In genomic region chr2:163164461-163164990, GRCm38 (mm10) we compare ENCODE assay signal across 20 mouse cellular contexts. TPM values are rescaled to one million over a fixed set of nuclear protein-coding genes. Genes with fewer than 3 reads are reported as not detected.
DNase-seq lines count a peak whose midpoint lies in the region; ATAC-seq and TF ChIP-seq lines count a peak whose summit lies in the region.
"Had no signal": no experiment of that assay in that cellular context is flagged by ENCODE, and none has a peak within 500 bp of the region (broad histone marks: within the 10 kb centered on the region; RNA-seq: fewer than 3 reads in every experiment).

No protein-coding gene starts in this region.

- H3K27ac ChIP-seq in intestine, postnatal 0 days (ENCODE audit: low read depth, low read length): no peak overlapping the region
- H3K27ac ChIP-seq in intestine, embryonic 16.5 days (ENCODE audit: low read length): no peak overlapping the region
- H3K27ac ChIP-seq in thymus, adult 2 months (ENCODE audit: control insufficient read depth, insufficient read depth, low read length): peak overlapping the region; percentile 60; the same call in 1 of the 2 replicates
- H3K27ac ChIP-seq in small intestine, adult 2 months (ENCODE audit: insufficient read depth, low read depth, low read length): no peak overlapping the region
- no peak overlapping the region for H3K27ac ChIP-seq in hindbrain, embryonic 14.5 days
- no peak overlapping the region for H3K27ac ChIP-seq in embryonic facial prominence, embryonic 10.5 days (replicated peaks)
- H3K27ac ChIP-seq: embryonic facial prominence, embryonic 13.5 days; heart, embryonic 13.5 days; intestine, embryonic 15.5 days had no signal

- no peak for TF ChIP-seq POLR2A in thymus, adult 2 months (IDR thresholded peaks at IDR 0.05; ENCODE audit: control insufficient read depth, extremely low read depth, insufficient read depth, low read length, poor library complexity)
- TF ChIP-seq POLR2A in small intestine, adult 2 months (IDR thresholded peaks at IDR 0.05; ENCODE audit: low read depth, low read length): no peak

- no peaks in the 10 kb centered on the region for H3K4me1 ChIP-seq in intestine, postnatal 0 days (replicated peaks; ENCODE audit: control insufficient read depth, insufficient read depth, low read length)
- H3K4me1 ChIP-seq in intestine, embryonic 16.5 days (ENCODE audit: control insufficient read depth, insufficient read depth, low read length): 0 out of 2 replicates have a peak, but pooled peaks cover 4% of the 10 kb centered on the region
- H3K4me1 ChIP-seq in thymus, adult 2 months (replicated peaks; ENCODE audit: control insufficient read depth, insufficient read depth, low read length): peaks cover 23% of the 10 kb centered on the region
- peaks cover 15% of the 10 kb centered on the region; the same call in 1 of the 2 replicates for H3K4me1 ChIP-seq in small intestine, adult 2 months (ENCODE audit: control insufficient read depth, insufficient read depth, insufficient read length, low read length)
- H3K4me1 ChIP-seq in hindbrain, embryonic 14.5 days (replicated peaks; ENCODE audit: control insufficient read depth, insufficient read depth, low read length): peaks cover 5% of the 10 kb centered on the region
- H3K4me1 ChIP-seq in embryonic facial prominence, embryonic 10.5 days: peaks cover 17% of the 10 kb centered on the region

- H3K9me3 ChIP-seq in intestine, postnatal 0 days (ENCODE audit: control insufficient read depth): no peaks in the 10 kb centered on the region
- no peaks in the 10 kb centered on the region for H3K9me3 ChIP-seq in intestine, embryonic 16.5 days (ENCODE audit: control insufficient read depth, low read length)
- H3K9me3 ChIP-seq in hindbrain, embryonic 14.5 days (ENCODE audit: control insufficient read depth, low read length): no peaks in the 10 kb centered on the region
- H3K9me3 ChIP-seq in embryonic facial prominence, embryonic 10.5 days: no peaks in the 10 kb centered on the region
- H3K9me3 ChIP-seq: embryonic facial prominence, embryonic 13.5 days; heart, embryonic 13.5 days; intestine, embryonic 15.5 days had no signal

- H3K4me2 ChIP-seq in intestine, postnatal 0 days (replicated peaks; ENCODE audit: low read depth): peak overlapping the region; percentile 25; the same call in 1 of the 2 replicates
- H3K4me2 ChIP-seq in intestine, embryonic 16.5 days (ENCODE audit: low read depth, low read length): no peak overlapping the region
- no peak overlapping the region for H3K4me2 ChIP-seq in hindbrain, embryonic 14.5 days (replicated peaks)
- H3K4me2 ChIP-seq: embryonic facial prominence, embryonic 13.5 days; heart, embryonic 13.5 days; intestine, embryonic 15.5 days had no signal

- no peak overlapping the region for H3K4me3 ChIP-seq in intestine, postnatal 0 days (ENCODE audit: low read depth, low read length)
- H3K4me3 ChIP-seq in intestine, embryonic 16.5 days (ENCODE audit: low read length): no peak overlapping the region
- H3K4me3 ChIP-seq in thymus, adult 2 months (ENCODE audit: control insufficient read depth, insufficient read depth, low read length): no peak overlapping the region
- peak overlapping the region; percentile 36 for H3K4me3 ChIP-seq in small intestine, adult 2 months (ENCODE audit: low read depth, low read length)
- no peak overlapping the region for H3K4me3 ChIP-seq in hindbrain, embryonic 14.5 days (replicated peaks; ENCODE audit: low read length)
- no peak overlapping the region for H3K4me3 ChIP-seq in embryonic facial prominence, embryonic 10.5 days
- H3K4me3 ChIP-seq: embryonic facial prominence, embryonic 13.5 days; heart, embryonic 13.5 days; hindbrain, embryonic 10.5 days; intestine, embryonic 15.5 days had no signal

- WGBS in intestine, postnatal 0 days: 60% methylated on average over 10 of the region's 10 CpGs
- 62% methylated on average over 10 of the region's 10 CpGs for WGBS in intestine, embryonic 16.5 days
- WGBS in thymus, adult 2 months: 5% methylated on average over 10 of the region's 10 CpGs
- 44% methylated on average over 10 of the region's 10 CpGs for WGBS in small intestine, adult 2 months
- 90% methylated on average over 10 of the region's 10 CpGs for WGBS in hindbrain, embryonic 14.5 days
- WGBS in embryonic facial prominence, embryonic 10.5 days: 88% methylated on average over 10 of the region's 10 CpGs

- DNase-seq in thymus, adult 2 months: peak; percentile 21
- DNase-seq in thymus, adult 18-20 months: no peak
- no peak for DNase-seq in hindbrain, embryonic 14.5 days (ENCODE audit: low spot score)
- no peak for DNase-seq in embryonic facial prominence, embryonic 10.5 days (ENCODE audit: low spot score)
- DNase-seq: cerebellum, adult 11 months; cerebellum, postnatal 25 days; forebrain, postnatal 0 days; kidney, postnatal 4 days; liver, postnatal 0 days; lung, postnatal 36 days; right cerebral cortex, postnatal 14 days had no signal

- H3K36me3 ChIP-seq in intestine, postnatal 0 days (ENCODE audit: control insufficient read depth, insufficient read depth): no peaks in the 10 kb centered on the region
- no peaks in the 10 kb centered on the region for H3K36me3 ChIP-seq in intestine, embryonic 16.5 days (ENCODE audit: control insufficient read depth, insufficient read depth, low read length)
- no peaks in the 10 kb centered on the region for H3K36me3 ChIP-seq in thymus, adult 2 months (ENCODE audit: control insufficient read depth, insufficient read depth, low read length)
- H3K36me3 ChIP-seq in small intestine, adult 2 months (ENCODE audit: control insufficient read depth, insufficient read depth, low read length): no peaks in the 10 kb centered on the region
- no peaks in the 10 kb centered on the region for H3K36me3 ChIP-seq in hindbrain, embryonic 14.5 days (replicated peaks; ENCODE audit: control insufficient read depth, insufficient read depth)
- no peaks in the 10 kb centered on the region for H3K36me3 ChIP-seq in embryonic facial prominence, embryonic 10.5 days (replicated peaks)
- H3K36me3 ChIP-seq: embryonic facial prominence, embryonic 13.5 days; heart, embryonic 13.5 days; hindbrain, embryonic 10.5 days; intestine, embryonic 15.5 days had no signal

- ATAC-seq in intestine, postnatal 0 days: no peak
- no peak for ATAC-seq in intestine, embryonic 16.5 days
- ATAC-seq in hindbrain, embryonic 14.5 days (ENCODE audit: low FRiP score): no peak
- no peak for ATAC-seq in cerebellum, adult (ENCODE audit: insufficient number of reproducible peaks, low FRiP score, low TSS enrichment)
- ATAC-seq: forebrain, postnatal 0 days; intestine, embryonic 15.5 days; liver, postnatal 0 days; Patski had no signal

- no peak overlapping the region for H3K9ac ChIP-seq in intestine, postnatal 0 days (ENCODE audit: low read depth, low read length)
- no peak overlapping the region for H3K9ac ChIP-seq in intestine, embryonic 16.5 days (ENCODE audit: low read depth, low read length)
- H3K9ac ChIP-seq in hindbrain, embryonic 14.5 days: no peak overlapping the region
- H3K9ac ChIP-seq: embryonic facial prominence, embryonic 13.5 days; forebrain, postnatal 0 days; heart, embryonic 13.5 days; intestine, embryonic 15.5 days; liver, postnatal 0 days had no signal

- no peak for TF ChIP-seq CTCF in intestine, postnatal 0 days (IDR thresholded peaks at IDR 0.05; ENCODE audit: low read depth)
- no peak for TF ChIP-seq CTCF in thymus, adult 2 months (IDR thresholded peaks at IDR 0.05; ENCODE audit: borderline replicate concordance, control insufficient read depth, extremely low read depth, insufficient read depth, low read length, poor library complexity)
- TF ChIP-seq CTCF in small intestine, adult 2 months (IDR thresholded peaks at IDR 0.05; ENCODE audit: extremely low read depth, insufficient read length, insufficient replicate concordance, low read depth, low read length): no peak

- H3K27me3 ChIP-seq in intestine, postnatal 0 days (replicated peaks; ENCODE audit: control insufficient read depth, insufficient read depth, low read length): no peaks in the 10 kb centered on the region
- H3K27me3 ChIP-seq in intestine, embryonic 16.5 days (replicated peaks; ENCODE audit: control insufficient read depth, insufficient read depth, low read length): no peaks in the 10 kb centered on the region
- no peaks in the 10 kb centered on the region for H3K27me3 ChIP-seq in thymus, adult 2 months (ENCODE audit: control insufficient read depth, insufficient read depth, low read length)
- no peaks in the 10 kb centered on the region for H3K27me3 ChIP-seq in small intestine, adult 2 months (ENCODE audit: control insufficient read depth, insufficient read depth, low read length)
- H3K27me3 ChIP-seq in hindbrain, embryonic 14.5 days (ENCODE audit: control insufficient read depth, insufficient read depth, low read length): no peaks in the 10 kb centered on the region
- H3K27me3 ChIP-seq in embryonic facial prominence, embryonic 10.5 days (replicated peaks; ENCODE audit: low read depth, poor library complexity, severe bottlenecking): no peaks in the 10 kb centered on the region
- H3K27me3 ChIP-seq: embryonic facial prominence, embryonic 13.5 days; heart, embryonic 13.5 days; intestine, embryonic 15.5 days had no signal

RNA-seq across cellular contexts. Expression of gene Tox2, which starts 38.4 kb away (rescaled TPM):
- polyA plus RNA-seq in intestine, postnatal 0 days (2015; fragmentation: Nextera tagmentation; extraction: Ambion mirVana): 2.0 and 3.3 TPM in 2 replicates
- 5.6 and 5.7 TPM in 2 replicates for polyA plus RNA-seq in intestine, embryonic 16.5 days (2015; fragmentation: Nextera tagmentation; extraction: Ambion mirVana)
- polyA plus RNA-seq in thymus, adult 2 months (2012; rRNA removed): 18.4 and 23.7 TPM in 2 replicates
- 5.3 and 15.1 TPM in 2 replicates for polyA plus RNA-seq in small intestine, adult 2 months (2012; rRNA removed)
- polyA plus RNA-seq in hindbrain, embryonic 14.5 days (2014; fragmentation: Nextera tagmentation; extraction: Ambion mirVana): 28.7 and 31.4 TPM in 2 replicates
- polyA plus RNA-seq in embryonic facial prominence, embryonic 10.5 days (2016; fragmentation: Nextera tagmentation; extraction: Ambion mirVana): 16.3 and 17.8 TPM in 2 replicates
- polyA plus RNA-seq: Patski had no signal
